Mouse (Mus musculus) thymus, adult 2 months (tissue): ENCODE measurements around the gene Hk1.

ENCODE experiments used
- CTCF ChIP-seq: fragments of 200-500 bp; IDR thresholded peaks from 2 replicates; pipeline ENCODE4 v1.5.1; 2012; ENCODE audit warnings: mild to moderate bottlenecking, control low read depth, low read length, moderate library complexity, borderline replicate concordance; ENCODE audit not compliant: control insufficient read depth, poor library complexity, insufficient read depth; ENCODE audit errors: extremely low read depth
- POLR2A ChIP-seq: fragments of 200-500 bp; IDR thresholded peaks from 2 replicates; pipeline ENCODE4 v1.6.1; 2012; ENCODE audit warnings: mild to moderate bottlenecking, low read length, control low read depth, moderate library complexity; ENCODE audit not compliant: control insufficient read depth, poor library complexity, insufficient read depth; ENCODE audit errors: extremely low read depth

GRCm38 (mm10) chr10:62247156-62247555 lies 132.6 kb downstream of the Hk1 start:
- TF ChIP-seq CTCF (no peak), POLR2A (no peak)
